Mouse (Mus musculus): ENCODE results near the gene Vmn2r109.
"Not testable (repeated sequence)": the region's sequence is repeated elsewhere in the genome, so short reads cannot be mapped to it uniquely, and the experiment has no call there.

Vmn2r109 gene

DNA sequence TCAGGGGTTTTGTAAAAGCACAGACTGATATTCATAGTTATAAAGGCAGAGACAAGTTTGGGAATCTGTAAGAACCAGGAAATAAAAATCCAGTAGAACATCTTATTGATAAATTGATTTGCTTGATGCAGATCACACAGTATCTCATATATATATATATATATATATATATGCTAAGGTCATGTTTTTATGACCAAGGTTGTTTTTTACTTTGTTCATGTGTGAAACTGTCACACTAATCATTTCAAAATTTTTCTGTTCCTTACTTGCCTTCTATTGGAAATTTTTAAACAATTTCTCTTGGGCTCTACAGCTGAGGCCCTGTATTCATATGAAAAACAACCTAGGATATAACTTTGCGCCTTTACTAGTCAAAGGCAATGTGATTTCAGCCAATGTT, at the start of gene Vmn2r109:
Gene Vmn2r109, minus strand, starts transcription at position 101 of the 400 bp plus-strand sequence.
- DNase-seq: no peak

GRCm38 (mm10) chr17:20596323-20596722, 31.8 kb upstream of the Vmn2r109 start, which contains the start of gene Vmn2r110:
Vmn2r110 (minus strand) TSS chr17:20596423.
- DNase-seq: no peak

- DNase-seq: not testable (repeated sequence)
Observed at GRCm38 (mm10) chr17:20508247-20508646, 56.3 kb downstream of the Vmn2r109 start.

DNA sequence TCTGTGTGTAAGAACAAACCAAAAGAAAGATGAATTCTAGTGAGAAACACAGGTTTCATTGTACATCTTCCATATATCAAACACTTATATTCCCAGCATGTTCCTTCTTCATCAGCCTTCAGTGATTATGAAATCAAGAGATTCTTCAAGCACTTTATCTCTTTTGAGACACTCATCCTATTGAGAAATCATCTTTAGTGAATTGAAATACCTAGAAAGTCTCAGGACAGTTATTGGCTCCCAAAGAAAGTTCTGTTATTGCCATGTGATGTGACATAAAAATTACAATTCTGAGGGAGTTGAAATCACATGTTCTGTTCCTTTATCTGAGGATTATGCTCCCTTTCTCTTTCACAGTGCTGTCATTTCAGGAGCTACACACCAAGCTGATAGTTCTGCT, 66.7 kb downstream of the Vmn2r109 start, which contains the start of gene Vmn1r225:
Gene Vmn1r225, plus strand, starts transcription at position 301 of the 400 bp plus-strand sequence.
- no peak for DNase-seq
